Mouse (Mus musculus) adrenal gland, postnatal 10 days (tissue): ENCODE results near the gene Kif18b. TPM values are rescaled to one million over a fixed set of nuclear protein-coding genes. Genes with fewer than 3 reads are reported as not detected.

Source experiments
- DNase-seq: peaks from one replicate; pipeline ENCODE4 v3.0.0; 2021; ENCODE audit warnings: mixed read lengths
- long read RNA-seq, 2 experiments: library from polyadenylated mRNA; stranded (forward); transcript quantifications; one replicate each; pipeline ENCODE4 v2.0.0; 2021
- total RNA-seq, 2 experiments: library from RNA; stranded (reverse); gene quantifications; 2 replicates each; pipeline ENCODE4 v1.2.3; 2021

The Kif18b gene
- 10 to 100 TPM in 1 of 2 experiments, 1 to 10 TPM in 1; 6.9 to 10.4 TPM for total RNA-seq
- long read RNA-seq, experiment 1, transcript Kif18b-201 (16 exons, 3,326 nt) = major isoform, 7 of 10 reads
- long read RNA-seq, experiment 1, partial matches to known transcripts = 3 of 10 reads
- long read RNA-seq, experiment 1, other reads (novel, unspliced or antisense) = 0 of 10 reads
- long read RNA-seq, experiment 2, partial matches to known transcripts = 1 of 4 reads
- long read RNA-seq, experiment 2, other reads (novel, unspliced or antisense) = 1 of 4 reads

- DNase-seq = peak; percentile 95
Measured at GRCm38 (mm10) chr11:102924557-102925350, at the start of gene Kif18b. Gene Kif18b (minus strand): TSS chr11:102925124.

- DNase-seq = no peak
Measured at GRCm38 (mm10) chr11:102972326-102972725, 47.4 kb upstream of the Kif18b start.

GRCm38 (mm10) chr11:102971604-102972003 lies 46.7 kb upstream of the Kif18b start:
- DNase-seq = no peak

GRCm38 (mm10) chr11:102964547-102965091 lies 39.7 kb upstream of the Kif18b start:
- DNase-seq = no peak

GRCm38 (mm10) chr11:102963855-102964546 lies 39.1 kb upstream of the Kif18b start:
- no peak for DNase-seq

- DNase-seq = no peak
Measured at GRCm38 (mm10) chr11:102963246-102963854, 38.4 kb upstream of the Kif18b start.

- no peak for DNase-seq
Measured at GRCm38 (mm10) chr11:102962861-102963245, 37.9 kb upstream of the Kif18b start.

GRCm38 (mm10) chr11:102961082-102961481 lies 36.2 kb upstream of the Kif18b start:
- no peak for DNase-seq

- DNase-seq = no peak
Measured at GRCm38 (mm10) chr11:102958870-102959269, 33.9 kb upstream of the Kif18b start.

- DNase-seq = no peak
Measured at GRCm38 (mm10) chr11:102958431-102958830, 33.5 kb upstream of the Kif18b start.

- no peak for DNase-seq
Measured at GRCm38 (mm10) chr11:102957692-102958091, 32.8 kb upstream of the Kif18b start.

GRCm38 (mm10) chr11:102956962-102957614 lies 32.2 kb upstream of the Kif18b start:
- no peak for DNase-seq

GRCm38 (mm10) chr11:102952922-102953321 lies 28.0 kb upstream of the Kif18b start:
- no peak for DNase-seq

- DNase-seq = peak; percentile 74
Measured at GRCm38 (mm10) chr11:102948043-102948961, 23.4 kb upstream of the Kif18b start.

- no peak for DNase-seq
Measured at GRCm38 (mm10) chr11:102946992-102947343, 22.0 kb upstream of the Kif18b start.

GRCm38 (mm10) chr11:102946265-102946991 lies 21.5 kb upstream of the Kif18b start, which contains the start of gene C1ql1:
Gene C1ql1 (minus strand): TSS chr11:102946688.
- DNase-seq = peak; percentile 93

GRCm38 (mm10) chr11:102945306-102946264 lies 20.7 kb upstream of the Kif18b start:
- no peak for DNase-seq

GRCm38 (mm10) chr11:102941236-102941635 lies 16.3 kb upstream of the Kif18b start:
- no peak for DNase-seq
